Mouse (Mus musculus): ENCODE results near the gene Bckdhb. TPM values are rescaled to one million over a fixed set of nuclear protein-coding genes. Genes with fewer than 3 reads are reported as not detected.
A peak's percentile ranks its signal among the peaks of the same experiment; 100 is the strongest.

The Bckdhb gene
- polyA plus RNA-seq, 1 experiment from 2014 or later = 80.1 TPM

DNA sequence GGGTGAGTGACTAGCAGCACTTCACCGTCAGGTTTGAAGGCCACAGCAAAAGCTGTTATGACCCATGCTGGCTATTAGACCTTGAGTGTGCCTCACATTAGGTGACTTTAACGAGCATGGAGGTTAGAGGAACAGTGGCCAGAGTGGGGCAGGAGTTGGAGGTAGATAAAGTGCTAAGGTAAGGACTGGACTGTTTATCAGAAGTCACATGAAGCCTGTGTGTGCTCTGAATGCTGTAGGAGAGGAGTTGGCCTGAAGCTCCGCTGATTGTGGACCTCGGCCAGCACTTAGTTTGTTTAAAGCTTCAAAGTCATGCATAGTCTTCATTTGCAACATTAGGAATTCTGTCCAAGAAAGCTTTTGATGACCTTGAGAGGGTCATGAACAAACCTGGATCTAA lies 26.4 kb downstream of the Bckdhb start:
- H3K4me1 ChIP-seq (ENCODE audit: control insufficient read depth, insufficient read depth, low read length) = peaks cover 6% of the 10 kb centered on the region; the same call in 1 of the 2 replicates
- ATAC-seq (replicated peaks; ENCODE audit: extremely low read depth, insufficient read depth, low FRiP score) = no peak
- no peaks in the 10 kb centered on the region for H3K27me3 ChIP-seq (ENCODE audit: control insufficient read depth, insufficient read depth, low read length)
- H3K9ac ChIP-seq (ENCODE audit: low read length) = no peak overlapping the region
- H3K36me3 ChIP-seq (ENCODE audit: control insufficient read depth, insufficient read depth) = no peaks in the 10 kb centered on the region
- no peak overlapping the region for H3K4me3 ChIP-seq (ENCODE audit: low read length)
- 62% methylated on average over 4 of the region's 4 CpGs for WGBS
- H3K9me3 ChIP-seq (replicated peaks; ENCODE audit: control insufficient read depth, low read length) = no peaks in the 10 kb centered on the region
- no peak overlapping the region for H3K4me2 ChIP-seq (ENCODE audit: low read depth, low read length)
- H3K27ac ChIP-seq (ENCODE audit: low read length) = no peak overlapping the region

DNA sequence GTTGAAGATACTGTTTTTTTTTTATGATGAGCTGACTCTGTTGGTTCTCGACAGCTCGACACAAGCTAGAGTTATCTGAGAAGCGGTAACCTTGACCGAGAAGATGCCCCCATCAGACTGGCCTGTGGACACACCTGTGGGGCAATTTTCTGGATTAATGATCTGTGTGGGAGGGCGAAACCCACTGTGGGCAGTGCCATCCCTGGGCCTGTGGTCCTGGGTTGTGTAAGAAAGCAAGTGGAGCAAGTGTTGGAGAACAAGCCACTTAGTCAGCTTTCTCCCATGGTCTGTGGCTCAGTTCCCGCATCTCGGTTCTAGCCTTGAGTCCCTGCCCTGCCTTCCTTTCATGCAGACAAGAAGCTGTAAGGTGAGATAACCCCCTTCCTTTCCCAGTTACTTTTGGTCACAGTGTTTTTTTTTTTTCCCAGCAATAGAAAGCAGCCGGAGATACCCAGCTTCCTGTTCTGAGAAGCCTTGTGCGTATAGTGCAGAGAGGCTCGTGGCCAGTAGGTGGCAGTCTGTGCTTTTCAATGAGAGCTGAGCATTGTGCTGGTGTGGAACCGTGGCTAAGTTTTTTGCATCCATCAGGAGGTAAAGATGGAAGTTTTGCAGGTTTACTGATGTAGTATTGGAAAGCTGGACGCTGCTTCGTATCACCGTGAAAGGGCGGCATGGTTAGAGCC lies 31.8 kb downstream of the Bckdhb start:
- WGBS = 45% methylated on average over 15 of the region's 15 CpGs
- peak; percentile 72 for ATAC-seq (replicated peaks; ENCODE audit: extremely low read depth, insufficient read depth, low FRiP score)
- H3K9ac ChIP-seq (ENCODE audit: low read length) = no peak overlapping the region
- H3K9me3 ChIP-seq (replicated peaks; ENCODE audit: control insufficient read depth, low read length) = peaks cover 5% of the 10 kb centered on the region
- H3K4me3 ChIP-seq (ENCODE audit: low read length) = no peak overlapping the region
- no peak overlapping the region for H3K4me2 ChIP-seq (ENCODE audit: low read depth, low read length)
- no peaks in the 10 kb centered on the region for H3K27me3 ChIP-seq (ENCODE audit: control insufficient read depth, insufficient read depth, low read length)
- no peaks in the 10 kb centered on the region for H3K4me1 ChIP-seq (ENCODE audit: control insufficient read depth, insufficient read depth, low read length)
- no peak overlapping the region for H3K27ac ChIP-seq (ENCODE audit: low read length)
- peaks cover 2% of the 10 kb centered on the region; the same call in 1 of the 2 replicates for H3K36me3 ChIP-seq (ENCODE audit: control insufficient read depth, insufficient read depth)

DNA sequence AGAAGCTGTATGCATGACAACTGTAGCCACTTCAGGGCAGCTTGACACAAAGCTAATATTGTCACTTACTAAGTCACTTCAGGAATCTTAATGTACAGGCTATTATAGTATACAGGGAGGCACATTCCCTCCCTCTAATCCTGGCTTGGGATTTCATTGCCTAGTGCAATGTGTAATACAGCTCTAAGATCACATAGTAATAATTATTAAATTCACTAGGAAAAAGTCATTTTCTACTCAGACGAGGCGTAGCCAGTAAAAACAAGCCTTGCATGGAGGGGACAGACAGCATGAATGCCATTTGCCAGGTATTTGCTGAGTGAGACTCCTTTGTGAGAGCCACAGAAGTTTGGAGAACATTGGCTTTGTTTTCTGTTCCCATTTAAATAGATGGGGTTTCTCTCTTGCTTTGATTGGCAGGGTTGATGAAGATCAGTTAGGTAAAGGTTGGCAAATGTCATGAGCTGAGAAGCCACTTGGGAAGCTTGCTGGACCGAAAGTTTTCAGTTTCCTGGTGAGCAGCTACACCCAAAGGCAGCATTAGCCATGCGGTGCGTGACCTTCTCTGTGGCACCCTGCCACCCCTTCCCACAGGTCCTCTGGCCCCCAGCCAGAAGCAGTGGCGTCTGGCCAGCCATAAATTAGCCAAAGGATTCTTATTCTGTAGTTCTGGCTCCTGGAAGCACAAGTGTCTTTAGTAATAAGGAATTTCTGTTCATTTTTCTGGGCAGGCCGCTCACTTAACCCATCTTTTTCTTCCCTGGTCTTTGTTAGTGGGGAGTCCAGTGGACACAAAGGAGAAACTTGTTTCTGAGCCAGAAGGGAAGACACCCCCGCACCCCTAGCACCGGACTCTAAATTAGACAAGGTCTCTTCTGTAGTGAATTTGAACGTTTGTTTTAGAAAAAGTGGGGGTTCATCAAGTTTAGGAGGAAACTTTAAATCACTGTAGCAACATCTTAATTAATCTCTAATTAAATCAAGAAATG lies 37.4 kb downstream of the Bckdhb start:
- no peak overlapping the region for H3K4me3 ChIP-seq (ENCODE audit: low read length)
- 58% methylated on average over 10 of the region's 10 CpGs for WGBS
- no peaks in the 10 kb centered on the region for H3K27me3 ChIP-seq (ENCODE audit: control insufficient read depth, insufficient read depth, low read length)
- peaks cover 2% of the 10 kb centered on the region; the same call in 1 of the 2 replicates for H3K36me3 ChIP-seq (ENCODE audit: control insufficient read depth, insufficient read depth)
- H3K9ac ChIP-seq (ENCODE audit: low read length) = no peak overlapping the region
- no peak overlapping the region for H3K27ac ChIP-seq (ENCODE audit: low read length)
- H3K9me3 ChIP-seq (replicated peaks; ENCODE audit: control insufficient read depth, low read length) = peaks cover 5% of the 10 kb centered on the region
- no peak overlapping the region for H3K4me2 ChIP-seq (ENCODE audit: low read depth, low read length)
- no peak for ATAC-seq (replicated peaks; ENCODE audit: extremely low read depth, insufficient read depth, low FRiP score)
- peaks cover 17% of the 10 kb centered on the region for H3K4me1 ChIP-seq (ENCODE audit: control insufficient read depth, insufficient read depth, low read length)

DNA sequence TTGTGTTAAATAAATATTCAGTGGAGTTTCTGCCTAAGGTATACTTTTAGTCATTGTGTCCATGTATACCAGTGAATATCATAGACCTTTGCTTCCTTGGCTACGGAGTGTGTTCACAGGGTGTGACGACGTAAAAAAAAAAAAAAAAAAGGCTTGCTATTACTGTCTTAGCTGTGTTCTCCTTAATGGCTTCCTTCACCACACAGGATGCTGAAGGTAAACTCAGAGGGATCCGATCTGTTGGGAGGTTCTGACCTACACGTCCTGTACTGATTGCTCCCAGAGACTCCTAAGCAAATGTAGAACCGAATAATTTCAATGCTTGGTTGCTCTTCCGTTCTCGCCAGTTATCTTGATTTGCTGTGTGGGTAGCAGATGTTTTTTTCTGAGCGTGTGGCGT lies 38.4 kb downstream of the Bckdhb start:
- 77% methylated on average over 10 of the region's 10 CpGs for WGBS
- H3K9me3 ChIP-seq (replicated peaks; ENCODE audit: control insufficient read depth, low read length) = peaks cover 5% of the 10 kb centered on the region
- no peaks in the 10 kb centered on the region for H3K27me3 ChIP-seq (ENCODE audit: control insufficient read depth, insufficient read depth, low read length)
- H3K4me3 ChIP-seq (ENCODE audit: low read length) = no peak overlapping the region
- H3K4me2 ChIP-seq (ENCODE audit: low read depth, low read length) = no peak overlapping the region
- H3K4me1 ChIP-seq (ENCODE audit: control insufficient read depth, insufficient read depth, low read length) = peaks cover 17% of the 10 kb centered on the region
- ATAC-seq (replicated peaks; ENCODE audit: extremely low read depth, insufficient read depth, low FRiP score) = no peak
- H3K27ac ChIP-seq (ENCODE audit: low read length) = no peak overlapping the region
- H3K9ac ChIP-seq (ENCODE audit: low read length) = no peak overlapping the region
- peaks cover 2% of the 10 kb centered on the region; the same call in 1 of the 2 replicates for H3K36me3 ChIP-seq (ENCODE audit: control insufficient read depth, insufficient read depth)

DNA sequence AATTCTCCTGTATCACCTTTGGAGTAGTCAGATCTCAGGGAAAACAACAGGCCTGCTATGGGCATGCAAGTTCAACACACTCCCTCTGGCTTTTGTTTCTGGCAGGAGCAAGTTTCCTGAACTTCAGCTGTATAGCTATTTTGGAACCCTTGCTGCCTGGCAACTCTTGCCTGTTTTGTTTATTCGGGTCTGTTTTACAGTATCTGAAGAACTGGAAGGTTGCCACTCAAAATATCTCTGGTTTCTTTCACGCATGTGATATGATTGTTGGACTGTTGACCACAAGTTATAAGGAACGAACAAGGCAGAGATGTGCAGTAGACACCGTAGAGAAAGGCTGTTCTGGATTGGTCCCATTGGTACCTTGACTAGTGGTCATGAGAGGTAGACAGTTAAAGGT lies 39.4 kb downstream of the Bckdhb start:
- Histone ChIP-seq H3K27ac (ENCODE audit: low read length) (peak overlapping the region; percentile 34; the same call in 1 of the 2 replicates), H3K36me3 (ENCODE audit: control insufficient read depth, insufficient read depth) (peaks cover 2% of the 10 kb centered on the region; the same call in 1 of the 2 replicates), H3K4me3 (ENCODE audit: low read length) (no peak overlapping the region), H3K4me2 (ENCODE audit: low read depth, low read length) (no peak overlapping the region), H3K9ac (ENCODE audit: low read length) (no peak overlapping the region), H3K27me3 (ENCODE audit: control insufficient read depth, insufficient read depth, low read length) (no peaks in the 10 kb centered on the region), H3K4me1 (ENCODE audit: control insufficient read depth, insufficient read depth, low read length) (peaks cover 17% of the 10 kb centered on the region), H3K9me3 (replicated peaks; ENCODE audit: control insufficient read depth, low read length) (peaks cover 5% of the 10 kb centered on the region)
- ATAC-seq (replicated peaks; ENCODE audit: extremely low read depth, insufficient read depth, low FRiP score) = peak; percentile 65; the same call in 1 of the 2 replicates
- WGBS = 42% methylated on average over 4 of the region's 4 CpGs

DNA sequence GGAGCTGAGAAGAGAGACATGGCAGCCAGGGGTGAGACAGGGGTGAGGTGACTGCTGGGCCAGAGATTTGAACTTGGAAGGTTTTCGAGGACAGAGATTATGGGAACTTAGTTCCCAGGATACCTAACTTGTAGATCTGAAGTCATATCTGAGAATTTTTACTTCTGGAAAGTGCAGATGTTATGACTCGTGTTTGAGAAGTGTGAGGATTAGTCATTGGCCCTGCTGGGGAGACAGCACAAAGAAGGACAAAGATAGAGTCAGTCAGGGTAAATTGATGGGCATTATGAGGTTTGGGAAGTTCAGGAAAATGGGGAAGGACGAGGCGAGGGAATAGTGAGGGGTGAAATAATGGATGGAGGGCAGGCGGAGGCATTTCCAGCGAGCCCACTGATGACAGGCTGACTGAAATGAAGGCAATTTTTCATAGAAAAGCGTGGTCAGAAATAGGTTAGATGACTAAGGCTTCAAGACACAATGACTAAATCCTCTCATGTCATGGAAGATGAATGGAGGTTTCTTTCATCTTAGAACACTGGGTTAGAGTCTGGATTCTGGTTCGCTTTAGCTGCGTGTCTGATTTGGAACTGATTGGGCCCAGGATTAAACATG lies 42.6 kb downstream of the Bckdhb start:
- Histone ChIP-seq H3K9ac (ENCODE audit: low read length) (no peak overlapping the region), H3K9me3 (replicated peaks; ENCODE audit: control insufficient read depth, low read length) (no peaks in the 10 kb centered on the region), H3K36me3 (ENCODE audit: control insufficient read depth, insufficient read depth) (no peaks in the 10 kb centered on the region), H3K27me3 (ENCODE audit: control insufficient read depth, insufficient read depth, low read length) (no peaks in the 10 kb centered on the region), H3K4me1 (ENCODE audit: control insufficient read depth, insufficient read depth, low read length) (peaks cover 12% of the 10 kb centered on the region), H3K4me2 (ENCODE audit: low read depth, low read length) (no peak overlapping the region), H3K27ac (ENCODE audit: low read length) (no peak overlapping the region), H3K4me3 (ENCODE audit: low read length) (no peak overlapping the region)
- no peak for ATAC-seq (replicated peaks; ENCODE audit: extremely low read depth, insufficient read depth, low FRiP score)
- 84% methylated on average over 9 of the region's 9 CpGs for WGBS

DNA sequence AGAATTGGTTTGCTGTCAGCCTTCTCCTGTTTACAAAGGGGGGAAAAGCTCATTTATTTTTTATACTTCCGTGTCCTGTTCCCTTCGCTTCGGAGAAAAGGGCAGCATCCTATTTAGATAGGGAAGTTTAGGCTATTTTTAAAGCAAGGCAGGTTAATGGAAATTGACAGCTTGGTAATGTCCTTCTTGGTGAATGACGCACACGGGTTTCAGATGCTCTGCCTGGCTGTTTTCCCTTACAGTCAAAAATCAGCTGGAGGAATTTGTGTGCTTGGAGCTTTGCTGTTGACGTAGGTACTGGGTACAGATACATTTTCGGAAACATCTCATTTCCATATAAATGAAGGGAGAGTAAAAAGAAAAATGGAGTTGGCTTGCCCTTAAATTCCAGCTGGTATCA lies 44.4 kb downstream of the Bckdhb start:
- H3K27ac ChIP-seq (ENCODE audit: low read length) = no peak overlapping the region
- H3K9ac ChIP-seq (ENCODE audit: low read length) = no peak overlapping the region
- no peak overlapping the region for H3K4me3 ChIP-seq (ENCODE audit: low read length)
- no peaks in the 10 kb centered on the region for H3K9me3 ChIP-seq (replicated peaks; ENCODE audit: control insufficient read depth, low read length)
- no peak overlapping the region for H3K4me2 ChIP-seq (ENCODE audit: low read depth, low read length)
- no peaks in the 10 kb centered on the region for H3K36me3 ChIP-seq (ENCODE audit: control insufficient read depth, insufficient read depth)
- no peaks in the 10 kb centered on the region for H3K27me3 ChIP-seq (ENCODE audit: control insufficient read depth, insufficient read depth, low read length)
- 67% methylated on average over 7 of the region's 7 CpGs for WGBS
- ATAC-seq (replicated peaks; ENCODE audit: extremely low read depth, insufficient read depth, low FRiP score) = no peak
- H3K4me1 ChIP-seq (ENCODE audit: control insufficient read depth, insufficient read depth, low read length) = peaks cover 4% of the 10 kb centered on the region

DNA sequence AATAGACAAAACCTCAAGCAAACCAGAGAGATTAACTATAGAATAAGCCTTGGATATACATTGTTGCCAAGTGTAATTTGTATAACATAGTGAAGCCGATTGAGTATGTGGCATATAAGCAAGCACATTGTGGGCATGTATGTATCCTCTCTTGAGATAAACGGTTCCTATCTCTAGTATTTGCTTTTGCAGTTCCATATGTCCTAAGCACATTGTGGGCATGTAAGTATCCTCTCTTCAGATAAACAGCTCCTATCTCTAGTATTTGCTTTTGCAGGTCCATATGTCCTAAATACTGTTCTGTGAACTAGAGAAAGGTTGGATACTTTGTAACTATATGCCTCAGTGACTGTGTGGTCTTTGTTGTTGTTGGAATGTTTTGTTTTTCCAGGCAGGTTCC lies 48.5 kb downstream of the Bckdhb start:
- no peak overlapping the region for H3K27ac ChIP-seq (ENCODE audit: low read length)
- no peaks in the 10 kb centered on the region for H3K36me3 ChIP-seq (ENCODE audit: control insufficient read depth, insufficient read depth)
- 69% methylated on average over 2 of the region's 2 CpGs for WGBS
- H3K4me3 ChIP-seq (ENCODE audit: low read length) = no peak overlapping the region
- no peak overlapping the region for H3K9ac ChIP-seq (ENCODE audit: low read length)
- no peaks in the 10 kb centered on the region for H3K9me3 ChIP-seq (replicated peaks; ENCODE audit: control insufficient read depth, low read length)
- no peaks in the 10 kb centered on the region for H3K27me3 ChIP-seq (ENCODE audit: control insufficient read depth, insufficient read depth, low read length)
- no peak overlapping the region for H3K4me2 ChIP-seq (ENCODE audit: low read depth, low read length)
- ATAC-seq (replicated peaks; ENCODE audit: extremely low read depth, insufficient read depth, low FRiP score) = no peak
- H3K4me1 ChIP-seq (ENCODE audit: control insufficient read depth, insufficient read depth, low read length) = no peaks in the 10 kb centered on the region

Data from heart, embryonic 16.5 days (tissue).